Mouse (Mus musculus) spleen, postnatal 4 days (tissue): ENCODE measurements at regions not wholly inside any gene's neighbourhood (a gene's known extent, or its start where the extent isn't known, plus 50 kb on each side); places are given as distances from the start of the nearest gene placed in this dataset.

Experiments used
- DNase-seq, 2 experiments: peaks; one replicate each; pipeline ENCODE4 v3.0.0; 2022; ENCODE audit warnings: low spot score in 2 of 2

GRCm38 (mm10) chr2:50772101-50772500 lies 376.8 kb downstream of the Rnd3 start:
- DNase-seq: no peak

- no peak for DNase-seq
Observed at GRCm38 (mm10) chr2:50759016-50759415, 389.9 kb downstream of the Rnd3 start.

DNA sequence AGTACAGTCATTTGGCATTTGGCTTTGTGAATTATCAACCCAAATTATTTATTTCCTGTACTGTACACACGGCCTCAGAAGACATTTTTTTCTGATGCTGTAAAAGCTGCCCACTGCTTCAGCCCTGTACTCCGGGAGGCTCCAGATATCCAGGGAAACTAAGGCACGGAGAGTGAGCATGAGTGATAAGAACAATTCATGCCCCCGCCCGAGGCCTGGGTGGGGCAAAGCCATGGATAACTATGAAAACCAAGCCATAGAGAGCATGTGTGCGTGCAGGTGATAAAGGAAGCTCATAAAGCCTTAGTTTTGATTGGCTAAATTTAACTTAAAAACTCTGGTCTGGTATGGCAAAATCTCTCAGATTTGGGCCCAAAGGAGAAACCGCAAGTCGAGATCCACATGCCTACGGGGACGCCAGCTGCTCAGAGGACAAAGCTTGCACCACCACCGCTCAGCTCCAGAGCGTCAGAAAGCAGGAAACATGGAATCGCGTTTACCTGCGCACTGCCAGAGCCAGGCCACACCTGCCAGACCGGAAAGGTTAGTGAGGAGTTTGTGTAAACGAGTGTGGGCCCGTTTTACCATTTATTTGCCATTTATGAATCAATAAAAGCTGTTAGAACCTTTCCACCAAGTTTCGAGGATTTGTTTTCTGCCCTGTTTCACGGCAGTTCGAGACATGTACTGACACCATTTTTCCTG lies 390.9 kb downstream of the Rnd3 start:
- no peak for DNase-seq

DNA sequence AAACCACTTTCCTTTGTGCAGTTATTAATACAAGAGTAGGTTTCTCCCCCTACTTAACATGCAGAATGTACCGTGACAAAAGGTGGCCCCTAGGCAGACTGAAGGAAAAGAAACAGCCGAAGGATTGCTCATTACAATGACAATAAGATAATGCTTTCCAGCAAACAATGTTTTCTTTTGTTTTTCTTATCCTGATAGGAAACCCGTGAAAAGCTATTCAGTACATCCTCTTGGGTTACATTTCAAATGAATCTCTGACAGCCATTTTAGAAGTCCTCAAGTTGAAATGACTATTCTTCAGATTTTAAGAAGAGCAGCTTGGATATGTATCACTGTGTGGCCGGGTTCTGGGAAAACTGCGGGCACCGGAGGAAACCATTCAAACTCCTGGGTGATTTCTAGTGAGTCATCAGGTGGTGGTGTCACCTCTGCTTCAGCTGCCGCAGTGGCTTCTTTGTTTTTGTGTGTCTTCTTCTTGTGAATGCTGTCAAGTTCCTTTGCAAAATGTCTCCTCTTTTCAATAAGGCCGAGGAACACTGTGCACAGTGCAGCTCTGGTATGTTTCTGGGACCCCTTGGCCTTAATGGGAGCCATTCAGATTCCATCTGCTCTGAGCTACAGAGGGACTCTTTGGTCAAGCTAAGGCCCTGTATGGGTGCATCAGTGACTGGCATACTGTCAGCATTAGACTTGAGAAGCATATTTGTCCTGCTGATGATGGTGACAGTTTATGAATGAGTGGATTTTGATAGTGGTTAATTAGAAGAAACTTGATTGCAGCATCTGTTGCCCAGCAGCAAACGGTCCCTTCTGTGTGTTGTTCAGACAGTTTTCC lies 393.1 kb downstream of the Rnd3 start:
- DNase-seq: no peak

GRCm38 (mm10) chr2:50755160-50755559 lies 393.8 kb downstream of the Rnd3 start:
- no peak for DNase-seq

DNA sequence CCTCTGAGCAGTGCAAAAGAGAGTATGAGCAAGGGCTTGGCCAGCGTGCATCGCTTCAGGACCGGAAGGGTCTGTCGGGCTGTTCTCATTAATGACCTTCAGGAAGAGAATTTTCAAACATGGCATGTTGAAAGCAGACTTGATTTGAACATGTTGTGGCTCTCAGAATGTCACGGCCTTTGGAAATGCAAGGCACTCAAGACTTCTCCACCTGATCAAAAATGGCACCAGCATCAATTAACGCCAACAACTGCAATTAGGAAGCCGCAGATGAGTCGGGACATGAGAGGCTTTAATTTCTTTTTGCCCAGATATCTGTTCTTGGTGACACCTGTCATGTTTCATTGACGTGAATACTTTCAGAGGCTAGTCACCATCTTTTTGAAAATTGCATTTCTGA lies 396.5 kb downstream of the Rnd3 start:
- no peak for DNase-seq

DNA sequence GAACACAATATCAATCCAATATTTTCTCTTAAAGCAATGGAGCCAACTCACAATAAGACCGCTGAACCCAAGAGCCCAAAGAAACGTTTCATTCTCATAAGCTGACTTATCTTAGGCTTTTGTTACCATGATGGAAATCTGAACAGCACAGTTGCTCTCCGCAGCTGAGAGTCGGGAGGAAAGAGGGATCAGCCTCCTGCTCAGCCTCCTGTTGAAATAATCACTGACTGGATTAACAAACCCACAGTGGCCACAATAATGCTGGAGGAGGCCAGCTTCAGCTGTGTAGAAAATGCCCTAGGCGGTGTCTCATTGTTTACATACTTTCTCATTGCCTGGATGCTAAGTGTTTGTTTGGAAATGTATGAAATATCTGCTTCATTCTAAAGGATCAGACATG lies 398.1 kb downstream of the Rnd3 start:
- no peak for DNase-seq

DNA sequence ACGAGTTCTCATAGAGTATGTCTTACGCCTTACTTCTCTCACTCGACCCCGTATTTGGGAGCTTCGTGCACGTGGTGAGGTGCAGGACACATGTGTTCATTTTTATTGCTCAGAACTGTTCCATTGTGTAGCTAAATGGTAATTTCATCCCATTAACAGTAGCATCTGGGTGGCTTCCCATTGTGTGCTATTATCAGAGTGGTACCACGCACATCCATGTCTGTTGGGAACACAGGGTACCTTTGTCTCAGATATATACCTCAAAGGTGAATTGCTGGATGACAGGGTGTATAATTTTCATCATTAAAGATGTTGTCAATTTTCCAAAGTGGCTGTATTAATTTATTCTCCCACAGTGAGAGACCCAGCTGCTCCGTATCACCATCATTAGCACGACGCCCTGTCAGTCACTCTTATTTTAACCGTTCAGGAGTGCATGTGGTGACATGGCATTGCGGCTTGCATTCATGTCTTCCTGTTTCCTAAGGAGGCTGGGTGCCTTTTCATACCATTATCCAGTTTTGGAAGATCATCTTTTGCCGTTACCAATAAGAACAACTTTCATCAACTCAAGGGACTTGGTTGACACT lies 404.2 kb downstream of the Rnd3 start:
- DNase-seq: no peak

DNA sequence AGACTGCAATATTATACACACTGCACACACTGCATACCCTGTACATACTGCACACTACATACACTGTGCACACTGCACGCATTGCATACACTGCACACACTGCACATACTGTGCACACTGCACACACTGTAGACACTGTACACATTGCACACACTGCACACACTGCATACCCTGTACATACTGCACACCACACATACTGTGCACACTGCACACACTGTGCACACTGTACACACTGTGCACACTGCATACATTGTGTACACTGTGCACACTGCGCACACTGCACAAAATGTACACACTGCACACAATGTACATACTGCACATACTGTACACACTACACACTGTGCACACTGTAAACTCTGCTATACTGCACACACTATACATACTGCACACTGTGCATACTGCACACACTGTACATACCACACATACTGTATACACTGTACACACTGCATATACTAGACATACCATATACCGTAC lies 405.1 kb downstream of the Rnd3 start:
- no peak for DNase-seq

- DNase-seq: no peak
Observed at GRCm38 (mm10) chr2:50742421-50742820, 406.5 kb downstream of the Rnd3 start.

DNA sequence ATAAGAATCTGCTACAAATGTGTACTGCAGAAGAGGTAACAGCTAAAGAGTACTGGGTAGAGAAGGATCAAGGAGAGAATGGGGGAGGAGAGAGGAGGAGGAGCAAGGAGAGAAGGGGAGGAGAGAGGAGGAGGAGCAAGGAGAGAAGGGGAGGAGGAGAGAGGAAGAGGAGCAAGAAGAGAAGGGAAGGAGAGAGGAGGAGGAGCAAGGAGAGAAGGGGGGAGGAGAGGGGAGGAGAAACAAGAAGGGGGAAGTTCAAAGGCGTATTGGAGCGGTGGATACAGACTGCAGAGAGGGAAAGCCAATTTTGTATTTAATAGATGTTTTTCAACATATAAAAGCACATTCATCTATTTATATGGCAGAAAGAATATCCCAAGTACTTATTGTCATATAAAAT lies 407.6 kb downstream of the Rnd3 start:
- no peak for DNase-seq

DNA sequence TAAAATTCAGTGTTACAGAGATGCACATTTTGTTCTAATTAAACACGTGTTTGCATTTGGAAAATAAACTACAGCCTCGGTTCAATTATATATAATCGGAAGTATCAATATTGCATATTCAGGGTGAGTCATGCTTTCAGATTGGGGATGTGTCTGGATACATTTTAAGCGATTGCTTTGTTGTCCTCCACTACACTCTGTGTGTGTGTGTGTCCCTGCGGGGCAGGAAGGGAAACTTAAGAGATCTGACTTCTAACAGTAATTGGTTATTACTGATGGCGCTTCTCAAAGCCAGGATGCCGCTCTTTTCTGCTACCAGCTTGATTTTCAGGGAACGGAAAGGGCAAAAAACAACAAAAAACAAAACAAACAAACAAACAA lies 409.3 kb downstream of the Rnd3 start:
- no peak for DNase-seq

GRCm38 (mm10) chr2:50738936-50739598 lies 409.8 kb downstream of the Rnd3 start:
- DNase-seq: no peak

DNA sequence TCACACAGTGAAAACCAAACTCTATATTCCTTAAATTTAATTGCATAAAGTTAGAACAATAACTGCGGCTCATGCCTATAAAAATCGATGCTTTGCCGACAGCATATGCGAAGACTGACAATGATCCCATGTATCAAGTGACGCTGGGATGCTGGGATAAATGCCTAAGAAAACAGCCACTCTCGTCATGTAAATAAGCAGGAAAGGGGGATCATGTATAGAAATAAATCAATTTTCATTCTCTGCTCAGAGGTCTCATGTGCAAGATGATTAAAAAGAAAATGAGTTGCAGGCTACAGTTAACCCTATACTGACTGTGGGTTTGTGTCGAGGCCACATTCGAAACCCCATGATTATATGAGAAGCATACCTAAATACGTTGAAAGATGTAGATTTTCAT lies 411.2 kb downstream of the Rnd3 start:
- no peak for DNase-seq

DNA sequence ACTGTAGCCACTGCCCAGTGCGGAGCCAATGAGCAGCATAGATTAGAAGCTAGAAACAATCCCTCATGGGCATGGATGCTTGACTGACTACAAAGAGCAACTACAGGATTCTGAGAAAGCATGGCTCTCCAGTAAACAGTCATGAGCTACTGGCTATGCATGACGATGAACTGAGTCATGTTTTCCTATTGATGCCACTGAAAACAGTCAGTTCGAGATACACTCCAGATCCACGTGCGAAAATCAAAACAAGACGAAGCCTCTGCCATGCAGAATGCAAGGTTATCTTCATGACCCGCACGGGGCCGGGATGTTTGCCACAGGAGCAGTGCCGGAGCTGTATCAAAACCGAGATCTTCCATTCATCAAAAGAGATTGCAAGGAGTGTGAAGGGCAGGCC lies 413.9 kb downstream of the Rnd3 start:
- no peak for DNase-seq

DNA sequence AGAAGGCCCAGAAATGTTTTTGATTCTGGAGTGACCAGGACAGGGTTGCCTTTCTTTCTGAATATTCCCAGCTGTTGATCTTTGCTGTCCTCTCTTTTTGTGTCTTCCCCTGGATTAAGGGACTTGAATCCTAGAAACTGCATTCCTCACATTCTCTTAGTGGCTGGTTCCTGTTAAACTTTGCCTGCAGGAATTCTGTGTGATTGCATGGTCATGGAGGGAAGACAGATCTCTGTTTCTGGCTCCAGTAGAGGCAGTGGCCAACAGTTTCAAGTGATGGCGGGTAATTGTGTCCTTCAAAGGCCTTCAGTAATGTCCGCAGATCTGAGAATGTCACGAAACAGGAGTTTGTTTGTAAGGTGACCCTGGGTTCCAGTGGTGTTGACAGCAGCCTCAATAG lies 410.1 kb upstream of the Mmadhc start:
- DNase-seq: no peak

DNA sequence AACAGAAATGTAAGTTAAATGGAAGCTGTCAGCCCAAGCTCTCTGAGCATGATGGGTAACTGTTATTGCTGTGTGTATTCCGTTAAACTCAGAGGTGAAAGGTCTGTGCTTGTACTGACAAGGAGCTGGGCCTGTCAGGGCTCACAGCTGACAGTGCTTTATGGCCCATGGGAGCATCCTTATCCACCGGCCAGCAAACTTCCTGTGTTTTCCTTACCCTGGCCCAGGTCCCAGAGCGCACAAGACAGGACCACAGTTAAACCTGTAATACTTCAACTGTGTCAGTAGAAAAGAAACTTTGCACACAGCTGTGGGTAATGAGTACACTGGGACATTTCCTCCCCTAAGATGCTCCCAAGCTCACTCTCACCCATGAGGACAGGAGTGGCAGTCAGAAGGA lies 407.7 kb upstream of the Mmadhc start:
- DNase-seq: no peak

DNA sequence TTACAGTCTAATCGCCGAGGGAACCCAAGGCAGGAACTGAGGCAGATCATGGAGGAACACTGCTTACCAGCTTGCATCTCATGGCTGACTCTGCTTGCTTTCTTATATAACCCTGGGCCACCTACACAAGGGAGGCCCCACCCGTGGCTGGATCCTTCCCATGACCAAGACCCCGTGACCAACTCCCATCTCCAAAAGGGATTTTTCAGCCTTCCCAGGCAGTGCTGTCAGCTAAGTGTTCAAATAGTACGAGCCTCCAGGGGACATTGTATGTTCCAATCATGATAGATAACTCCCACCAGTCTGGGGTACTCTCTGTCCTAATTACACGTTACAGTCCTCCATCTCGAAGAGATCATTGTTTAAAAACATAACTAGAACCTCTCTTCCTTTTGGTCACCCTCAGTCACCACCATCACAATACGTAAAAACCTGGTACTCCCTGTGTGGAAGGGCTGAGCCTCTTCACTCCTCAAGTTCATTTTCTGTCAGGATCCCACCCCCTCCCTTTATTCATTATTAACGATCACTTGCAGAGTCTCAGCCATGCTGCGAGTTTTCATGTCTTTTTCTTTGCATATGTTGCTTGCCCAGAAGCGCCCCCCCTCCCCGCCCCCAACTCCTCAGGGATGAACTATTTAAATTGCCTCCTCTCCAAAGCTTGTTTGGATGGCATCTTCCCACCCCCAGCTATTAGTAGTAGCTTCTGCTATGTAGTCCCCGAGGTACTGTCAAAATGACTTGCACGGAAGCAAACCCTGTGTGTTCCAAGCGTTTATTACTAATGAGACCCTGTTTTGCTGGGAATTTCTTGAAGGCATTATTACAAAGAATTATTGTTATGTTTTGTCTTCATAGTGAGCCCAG lies 406.2 kb upstream of the Mmadhc start:
- no peak for DNase-seq

DNA sequence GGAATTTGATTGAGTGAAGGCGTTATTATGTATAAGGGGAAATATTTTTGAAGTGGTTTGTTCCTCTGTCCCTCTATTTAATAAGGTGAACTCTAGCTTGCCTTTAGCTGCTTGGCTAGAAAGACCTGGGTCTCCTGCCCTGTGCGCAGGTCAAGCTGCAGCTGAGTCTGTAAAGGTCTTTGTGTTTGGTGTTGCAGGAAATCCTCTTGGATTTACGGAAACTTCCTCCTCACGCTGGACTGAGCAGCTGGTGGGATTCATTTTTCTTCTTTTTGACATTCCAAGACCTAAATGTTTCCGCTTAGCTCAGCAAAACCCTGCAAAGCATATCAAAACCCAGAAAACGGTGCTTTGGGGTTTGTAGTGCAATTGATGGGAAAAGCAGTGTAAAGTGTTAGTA lies 402.2 kb upstream of the Mmadhc start:
- no peak for DNase-seq

GRCm38 (mm10) chr2:50696575-50696974 lies 400.0 kb upstream of the Mmadhc start:
- DNase-seq: no peak

DNA sequence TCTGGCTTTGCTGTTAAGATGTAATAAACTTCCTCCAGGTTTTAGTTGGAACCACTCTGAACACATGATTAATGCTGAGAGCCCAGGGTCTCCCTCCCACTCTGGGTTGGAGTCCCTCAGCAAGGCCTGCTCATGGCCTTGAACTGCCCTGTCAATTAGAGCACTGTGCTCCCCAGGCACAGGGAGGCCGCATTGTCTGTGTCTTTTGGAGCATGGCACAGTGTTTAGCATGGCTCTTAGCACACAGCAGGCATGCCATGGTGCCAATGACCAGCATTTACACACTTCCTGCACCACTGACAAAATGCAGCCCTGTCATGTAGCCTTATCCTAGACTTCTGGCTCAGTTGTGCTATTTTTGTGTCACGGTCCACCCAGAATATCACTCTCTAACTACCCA lies 398.2 kb upstream of the Mmadhc start:
- DNase-seq: no peak
